Mouse (Mus musculus) MEL (cell line): Measurements from ENCODE around the gene Psmb5.

Experiments used
- CHD1 ChIP-seq: IDR thresholded peaks from 2 replicates; pipeline ENCODE4 v1.6.1; 2012; ENCODE audit warnings: low read depth, mild to moderate bottlenecking, inconsistent platforms, low read length, improper control_type of control experiment
- CTCF ChIP-seq, 3 experiments: IDR thresholded peaks in 2 of 3; conservative IDR thresholded peaks in 1 of 3; 2 replicates each; pipeline ENCODE4 v1.5.1; 2011 to 2012; ENCODE audit warnings: low read length in 3 of 3, low read depth in 2 of 3, mild to moderate bottlenecking in 2 of 3, improper control_type of control experiment in 1 of 3, inconsistent platforms in 1 of 3, mixed read lengths in 1 of 3, moderate library complexity in 1 of 3; ENCODE audit not compliant: control insufficient read depth in 1 of 3, insufficient read depth in 1 of 3, poor library complexity in 1 of 3, severe bottlenecking in 1 of 3
- E2F4 ChIP-seq: IDR thresholded peaks from 2 replicates; pipeline ENCODE4 v1.6.1; 2011; ENCODE audit warnings: low read depth, low read length, improper control_type of control experiment, borderline replicate concordance
- GABPA ChIP-seq: IDR thresholded peaks from 2 replicates; pipeline ENCODE4 v1.6.1; 2012; ENCODE audit warnings: low read depth, mild to moderate bottlenecking, inconsistent platforms, low read length, improper control_type of control experiment, moderate library complexity
- GATA1 ChIP-seq: IDR thresholded peaks from 2 replicates; pipeline ENCODE4 v1.6.1; 2011; ENCODE audit warnings: low read depth, low read length, improper control_type of control experiment
- MAZ ChIP-seq: IDR thresholded peaks from 2 replicates; pipeline ENCODE4 v1.6.1; 2012; ENCODE audit warnings: low read depth, mild to moderate bottlenecking, inconsistent platforms, low read length, improper control_type of control experiment
- MEF2A ChIP-seq: IDR thresholded peaks from 2 replicates; pipeline ENCODE4 v1.6.1; 2014; ENCODE audit warnings: low read depth, mild to moderate bottlenecking, inconsistent platforms, low read length, improper control_type of control experiment; ENCODE audit not compliant: poor library complexity, insufficient replicate concordance, severe bottlenecking; ENCODE audit errors: extremely low read depth
- MXI1 ChIP-seq: IDR thresholded peaks from 2 replicates; pipeline ENCODE4 v1.6.1; 2011; ENCODE audit warnings: mild to moderate bottlenecking, low read depth, low read length, improper control_type of control experiment
- POLR2A ChIP-seq, 2 experiments: IDR thresholded peaks; 2 replicates each; pipeline ENCODE4 v1.6.1; 2011 to 2012; ENCODE audit warnings: low read length in 2 of 2, mild to moderate bottlenecking in 2 of 2, control low read depth in 1 of 2, improper control_type of control experiment in 1 of 2, low read depth in 1 of 2, moderate library complexity in 1 of 2; ENCODE audit not compliant: control insufficient read depth in 1 of 2, insufficient read depth in 1 of 2, poor library complexity in 1 of 2
- POLR2AphosphoS5 ChIP-seq: IDR thresholded peaks from 2 replicates; pipeline ENCODE4 v1.6.1; 2012; ENCODE audit warnings: low read depth, borderline replicate concordance, mild to moderate bottlenecking, inconsistent platforms, low read length, moderate library complexity, mixed read lengths
- SMC3 ChIP-seq: IDR thresholded peaks from 2 replicates; pipeline ENCODE4 v1.6.1; 2011; ENCODE audit warnings: low read depth, low read length, improper control_type of control experiment
- UBTF ChIP-seq: IDR thresholded peaks from 2 replicates; pipeline ENCODE4 v1.6.1; 2012; ENCODE audit warnings: low read depth, mild to moderate bottlenecking, inconsistent platforms, low read length, improper control_type of control experiment, moderate library complexity, borderline replicate concordance; ENCODE audit not compliant: insufficient read depth
- USF1 ChIP-seq: IDR thresholded peaks from 2 replicates; pipeline ENCODE4 v1.6.1; 2014; ENCODE audit warnings: low read depth, mild to moderate bottlenecking, inconsistent platforms, low read length, improper control_type of control experiment, moderate library complexity
- ZC3H11A ChIP-seq: IDR thresholded peaks from 2 replicates; pipeline ENCODE4 v1.6.1; 2012; ENCODE audit warnings: low read depth, mild to moderate bottlenecking, inconsistent platforms, low read length, improper control_type of control experiment

DNA sequence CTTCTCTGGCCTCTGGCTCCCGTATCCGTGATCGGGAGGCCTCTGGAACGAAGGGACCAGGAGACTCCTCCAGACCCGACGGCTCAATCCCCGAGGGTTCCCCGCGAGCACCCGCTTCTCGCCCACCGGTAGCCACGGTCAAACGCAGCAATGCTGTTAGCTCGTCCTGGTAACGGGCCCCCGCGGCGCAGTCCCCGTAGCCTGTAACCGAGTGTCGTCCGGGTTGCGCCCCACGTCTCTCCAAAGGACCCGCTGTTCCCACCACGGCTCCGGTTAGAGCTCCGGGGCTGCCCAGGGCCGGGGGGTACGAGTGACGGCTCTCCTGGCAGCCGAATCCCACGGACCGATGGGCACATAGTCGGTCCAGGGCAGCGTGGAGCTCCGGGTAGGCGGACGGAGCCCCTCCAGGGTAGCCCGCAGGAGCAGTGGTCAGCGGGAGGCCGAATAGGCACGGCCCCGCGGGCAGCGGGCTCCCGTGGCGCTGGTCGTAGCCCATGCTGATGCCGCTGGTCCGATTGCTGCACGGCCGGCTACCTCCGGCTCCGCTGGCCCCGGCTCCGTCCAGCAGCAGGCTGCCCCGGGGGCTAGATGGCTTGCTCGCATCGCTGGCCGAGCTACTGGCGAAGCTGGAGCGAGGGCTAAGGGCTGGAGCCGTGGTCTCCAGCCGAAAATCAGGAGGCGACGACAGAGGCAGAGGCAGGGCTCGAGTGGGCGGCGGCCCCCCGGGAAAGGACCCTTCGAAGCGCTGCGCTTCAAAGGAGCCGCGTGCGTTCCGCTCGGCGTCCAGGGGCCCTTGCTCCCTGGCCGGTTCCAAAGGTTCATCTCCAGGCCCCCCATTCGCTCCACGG is 41.4 kb downstream of the Psmb5 start:
- no peak for TF ChIP-seq MEF2A
- TF ChIP-seq E2F4: no peak
- no peak for TF ChIP-seq MAZ
- TF ChIP-seq GABPA: no peak
- no peak for TF ChIP-seq POLR2A (IDR thresholded peaks at IDR 0.05; ENCODE audit: control insufficient read depth in 1 of 2, insufficient read depth in 1 of 2, low read depth in 1 of 2, low read length in 2 of 2, poor library complexity in 1 of 2)
- TF ChIP-seq POLR2AphosphoS5: no peak
- no peak for TF ChIP-seq CTCF (IDR thresholded peaks at IDR 0.05 in 2 of 3, conservative IDR thresholded peaks at IDR 0.05 in 1 of 3; ENCODE audit: control insufficient read depth in 1 of 3, insufficient read depth in 1 of 3, low read depth in 2 of 3, low read length in 3 of 3, poor library complexity in 1 of 3, severe bottlenecking in 1 of 3)
- TF ChIP-seq USF1: no peak
- no peak for TF ChIP-seq CHD1
- no peak for TF ChIP-seq GATA1
- TF ChIP-seq SMC3: no peak
- no peak for TF ChIP-seq ZC3H11A
- no peak for TF ChIP-seq MXI1
- TF ChIP-seq UBTF: no peak
